Mouse (Mus musculus) cerebellum, adult (tissue): ENCODE data around the gene Commd3.

Experiments
- ATAC-seq: cut with Nextera tagmentation; 2 replicates; pipeline ENCODE4 v1.9.2; 2017; ENCODE audit warnings: mild to moderate bottlenecking, moderate library complexity, mixed read lengths; ENCODE audit not compliant: insufficient number of reproducible peaks, low FRiP score, low TSS enrichment

Gene Commd3

DNA sequence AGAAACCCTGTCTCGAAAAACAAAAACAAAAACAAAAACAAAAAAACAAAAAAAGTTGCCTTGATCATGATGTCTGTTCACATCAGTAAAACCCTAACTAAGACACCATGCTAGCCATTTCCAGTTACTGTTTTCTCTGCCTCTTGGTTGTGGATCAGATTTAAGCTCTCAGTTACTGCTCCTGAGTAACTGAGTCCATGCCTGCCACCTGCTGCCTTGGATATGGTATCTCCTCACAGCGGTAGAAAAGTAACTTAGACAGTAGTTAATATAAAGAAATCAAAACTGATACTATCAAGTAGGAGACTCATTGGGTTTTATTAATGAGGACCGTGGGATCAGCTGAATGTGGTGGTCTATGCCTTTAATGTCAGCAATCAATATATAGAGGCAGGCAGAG lies 42.2 kb downstream of the Commd3 start:
- no peak for ATAC-seq

DNA sequence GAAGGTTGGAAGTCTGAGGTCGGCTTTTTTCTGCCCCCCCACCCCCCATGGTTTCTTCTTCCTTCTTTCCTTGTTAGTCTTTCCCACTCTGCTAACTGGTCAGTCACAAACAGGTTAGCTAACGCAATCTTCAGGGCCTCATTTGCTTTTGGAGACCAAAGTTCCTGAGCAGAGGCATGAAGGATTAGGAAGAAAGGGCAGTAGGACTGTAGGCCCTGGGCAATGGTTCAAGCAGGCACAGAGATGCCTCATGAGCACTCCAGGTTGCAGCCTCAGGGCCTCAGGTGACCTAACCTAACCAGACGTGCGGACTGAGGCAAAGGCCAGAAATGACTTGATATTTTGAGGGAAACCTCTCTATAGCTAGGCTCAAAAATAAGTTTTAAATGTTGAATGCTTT lies 46.3 kb downstream of the Commd3 start:
- no peak for ATAC-seq

DNA sequence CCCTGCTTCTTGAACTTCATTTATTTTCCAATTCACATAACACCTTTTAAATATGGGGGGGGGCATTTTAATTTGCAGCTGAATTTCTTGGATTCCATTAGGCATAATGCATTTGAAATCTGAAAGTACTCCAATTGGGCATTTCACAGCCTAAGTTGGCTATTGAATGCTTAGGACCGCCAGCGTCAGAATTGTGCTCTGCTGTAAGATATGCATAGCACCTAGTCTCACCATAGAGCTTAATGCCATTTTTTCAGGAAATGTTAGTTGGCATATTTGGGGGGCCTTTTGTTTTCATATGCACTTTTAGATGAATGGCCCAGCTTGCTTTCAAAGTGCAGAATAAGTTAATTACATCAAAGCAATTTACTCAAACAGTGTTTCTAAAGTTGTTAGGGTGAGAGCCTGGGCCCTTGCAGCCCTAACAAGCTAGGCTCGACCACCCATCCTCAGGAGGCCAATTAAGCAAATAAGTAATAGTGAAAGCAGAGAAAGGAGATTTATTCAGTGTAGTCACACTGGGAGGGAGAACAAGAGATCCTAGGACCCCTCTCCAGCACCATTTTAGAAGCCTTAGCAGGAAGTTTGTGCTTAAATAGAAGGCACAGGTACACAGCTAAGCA lies 50.1 kb downstream of the Commd3 start:
- no peak for ATAC-seq

DNA sequence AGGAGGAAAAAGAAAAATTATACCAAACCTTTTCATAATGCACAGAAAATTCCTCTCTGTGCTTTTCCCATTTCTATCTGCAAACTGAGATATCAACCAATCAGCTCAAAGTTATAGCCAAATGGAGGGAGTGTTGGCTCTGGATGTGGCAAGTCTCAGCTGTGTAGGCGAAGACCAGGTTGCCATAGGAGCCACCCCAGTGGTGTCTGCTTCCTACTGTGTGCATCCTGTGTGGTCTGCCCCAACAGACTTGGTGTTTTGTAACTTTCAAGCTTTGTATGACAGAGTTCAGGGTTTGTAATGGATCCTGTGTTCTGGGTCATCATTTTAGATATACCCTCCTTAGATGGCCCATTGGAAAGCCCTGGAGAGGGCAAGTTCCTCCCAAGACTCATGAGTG lies 52.3 kb downstream of the Commd3 start:
- no peak for ATAC-seq
